Mouse (Mus musculus): ENCODE results near the gene Gm20489.

Gene Gm20489

DNA sequence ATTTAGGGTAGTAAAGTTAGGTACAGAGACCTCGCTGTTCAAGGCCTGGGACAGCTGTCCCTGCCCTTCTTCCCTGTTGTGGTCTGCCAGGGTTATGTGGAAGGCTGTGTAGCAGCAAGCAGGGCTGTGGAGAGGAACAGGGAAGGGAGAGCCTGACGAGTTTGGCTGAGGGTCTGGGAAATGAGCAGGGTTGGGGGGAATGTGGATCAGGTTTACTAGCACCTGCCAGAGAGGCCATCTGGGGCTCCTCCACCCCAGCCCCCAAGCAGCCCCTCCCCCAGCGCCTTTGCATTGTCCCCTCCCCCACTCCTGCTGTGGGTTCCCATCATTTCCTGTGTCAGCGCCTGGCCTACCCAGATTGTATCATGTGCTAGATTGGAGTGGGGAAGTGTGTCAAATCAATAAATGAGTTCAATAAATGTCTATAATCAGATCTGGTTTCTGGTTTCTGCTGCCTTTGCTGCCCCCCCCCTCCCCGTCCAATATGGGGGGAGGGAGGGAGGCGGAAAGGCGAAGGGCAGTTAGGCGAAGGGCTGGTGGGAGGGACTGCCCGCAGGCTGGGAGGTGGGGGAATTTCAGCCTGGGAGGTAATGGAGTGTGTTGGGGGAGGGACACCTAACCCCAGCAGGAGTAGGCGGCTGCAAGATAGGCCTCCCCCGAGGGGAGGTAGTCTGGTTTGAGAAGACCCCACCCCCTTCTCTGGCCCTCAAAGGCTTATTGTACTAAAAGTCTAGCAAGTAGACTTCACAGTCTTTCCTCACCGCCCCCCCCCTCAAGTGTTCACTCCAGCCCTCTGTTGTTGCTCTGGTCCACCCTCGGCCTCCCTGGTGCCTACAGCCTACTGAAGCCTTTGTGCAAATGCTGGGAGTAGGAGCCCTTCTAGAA, 8.1 kb downstream of the Gm20489 start:
- DNase-seq (ENCODE audit: low spot score in 2 of 2) = no peak

DNA sequence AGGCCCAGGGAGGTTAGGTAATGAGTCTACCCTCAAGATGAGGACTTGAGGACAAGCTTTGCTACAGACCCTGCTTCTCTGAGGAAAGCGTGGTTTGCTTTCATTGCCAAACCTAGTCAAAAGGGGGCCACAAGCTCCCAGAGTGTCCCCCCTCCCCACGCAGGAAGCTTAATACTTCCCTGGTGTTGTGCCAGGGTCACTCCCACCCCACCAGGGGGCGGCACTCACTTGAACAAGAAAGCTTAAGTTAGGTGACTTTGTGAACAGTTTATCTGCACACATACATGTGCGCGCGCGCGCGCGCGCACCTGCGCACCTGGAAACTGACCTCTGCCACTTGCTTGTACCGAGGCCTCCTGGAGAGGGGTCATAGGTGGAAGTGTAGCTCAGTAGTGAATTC, 12.2 kb downstream of the Gm20489 start:
- DNase-seq (ENCODE audit: low spot score in 2 of 2) = no peak

DNA sequence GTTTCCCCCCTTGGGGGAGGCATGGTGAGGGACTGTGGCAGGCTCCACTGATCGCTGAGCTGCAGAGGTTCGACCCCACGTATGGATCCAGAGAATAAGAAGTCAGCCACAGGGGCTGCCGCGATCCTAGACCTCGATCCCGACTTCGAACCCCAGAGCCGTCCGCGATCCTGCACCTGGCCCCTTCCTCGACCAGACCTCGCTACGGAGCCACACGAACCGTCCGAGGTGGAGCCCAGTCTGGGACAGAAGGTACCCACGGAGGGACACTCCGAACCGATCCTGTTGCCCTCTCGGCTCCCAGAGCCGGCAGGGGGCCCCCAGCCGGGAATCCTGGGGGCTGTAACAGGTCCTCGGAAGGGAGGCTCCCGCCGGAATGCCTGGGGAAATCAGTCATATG, 14.1 kb downstream of the Gm20489 start:
- DNase-seq (ENCODE audit: low spot score in 2 of 2) = no peak

DNA sequence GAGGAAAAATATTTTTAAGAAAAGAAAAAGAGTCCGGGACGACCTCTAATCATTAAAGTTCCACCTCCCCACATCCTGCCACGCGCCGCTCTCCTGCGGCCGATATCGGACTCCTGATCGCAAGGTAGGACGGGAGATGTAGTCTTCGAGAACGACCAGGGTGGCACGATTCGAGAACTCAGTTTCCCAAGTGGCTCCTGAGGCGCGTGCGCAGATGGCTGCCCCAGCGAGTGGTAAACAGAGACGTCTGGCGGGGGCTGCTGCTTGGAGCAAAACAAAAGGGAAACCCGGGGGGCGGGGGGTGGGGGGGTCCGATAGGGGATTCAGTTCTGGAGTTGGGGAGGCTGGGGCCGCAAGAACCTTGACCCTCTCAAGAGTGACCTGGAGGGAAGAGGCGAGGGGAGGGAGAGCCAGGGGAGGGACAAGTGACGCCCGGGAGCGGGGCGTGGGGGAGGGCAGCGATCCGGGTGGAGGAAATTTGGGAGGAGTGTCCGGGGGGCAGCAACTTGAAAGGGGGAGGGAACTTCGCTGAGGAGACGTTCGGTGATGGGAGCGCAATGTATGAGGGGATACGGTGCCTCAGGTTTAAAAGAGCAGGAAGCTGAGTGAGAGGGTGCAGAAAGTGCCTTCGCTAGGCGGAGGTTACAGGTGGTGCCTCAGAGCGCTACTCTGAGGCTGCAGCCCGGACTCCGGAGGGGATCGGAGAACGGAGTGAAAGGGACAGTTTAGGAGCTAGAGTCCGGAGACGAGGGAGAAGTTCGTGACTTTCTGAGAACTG, 14.7 kb downstream of the Gm20489 start, which contains the start of gene Foxo4:
TSS of gene Foxo4 (plus strand) at position 577 of the 778 bp plus-strand sequence.
- peak; percentile 52 to 82 for DNase-seq (ENCODE audit: low spot score in 2 of 2)

DNA sequence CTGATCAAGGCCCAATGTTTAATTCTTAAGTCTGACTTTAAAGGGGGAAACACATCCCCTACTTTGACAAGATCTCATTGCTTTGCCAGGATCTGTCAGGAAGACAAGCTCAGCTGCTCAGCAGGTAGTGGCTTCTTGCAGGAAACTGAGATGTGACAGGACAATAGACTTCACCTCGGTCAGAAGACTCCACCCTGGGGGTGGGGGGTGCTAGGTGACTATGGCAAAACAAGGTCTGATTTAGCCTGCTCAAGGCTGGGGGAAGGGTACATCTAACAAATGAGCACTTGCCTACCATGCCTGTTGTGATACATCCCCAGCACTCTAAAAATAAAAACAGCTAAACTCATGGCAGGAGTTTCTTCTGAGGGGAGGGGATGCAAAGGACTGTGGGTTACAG, 23.8 kb downstream of the Gm20489 start:
- DNase-seq (ENCODE audit: low spot score in 2 of 2) = no peak

DNA sequence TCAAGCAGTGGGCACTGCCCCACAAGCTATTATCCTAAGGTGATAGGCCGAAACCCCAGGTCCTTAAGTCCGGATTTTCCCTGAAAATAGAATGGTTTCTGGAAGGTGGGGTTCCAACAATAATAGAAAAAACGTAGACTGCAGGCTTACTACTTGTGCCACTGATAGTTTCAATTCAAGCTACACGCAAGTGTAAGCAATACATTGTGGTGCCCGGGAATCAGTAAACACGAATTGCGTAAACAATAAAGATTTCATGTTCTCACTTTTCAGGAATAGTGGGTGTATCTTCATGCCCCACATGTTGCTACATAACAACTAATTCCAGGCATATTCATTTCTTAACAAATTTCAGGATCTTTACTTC, 46.0 kb downstream of the Gm20489 start:
- no peak for DNase-seq (ENCODE audit: low spot score in 2 of 2)

DNA sequence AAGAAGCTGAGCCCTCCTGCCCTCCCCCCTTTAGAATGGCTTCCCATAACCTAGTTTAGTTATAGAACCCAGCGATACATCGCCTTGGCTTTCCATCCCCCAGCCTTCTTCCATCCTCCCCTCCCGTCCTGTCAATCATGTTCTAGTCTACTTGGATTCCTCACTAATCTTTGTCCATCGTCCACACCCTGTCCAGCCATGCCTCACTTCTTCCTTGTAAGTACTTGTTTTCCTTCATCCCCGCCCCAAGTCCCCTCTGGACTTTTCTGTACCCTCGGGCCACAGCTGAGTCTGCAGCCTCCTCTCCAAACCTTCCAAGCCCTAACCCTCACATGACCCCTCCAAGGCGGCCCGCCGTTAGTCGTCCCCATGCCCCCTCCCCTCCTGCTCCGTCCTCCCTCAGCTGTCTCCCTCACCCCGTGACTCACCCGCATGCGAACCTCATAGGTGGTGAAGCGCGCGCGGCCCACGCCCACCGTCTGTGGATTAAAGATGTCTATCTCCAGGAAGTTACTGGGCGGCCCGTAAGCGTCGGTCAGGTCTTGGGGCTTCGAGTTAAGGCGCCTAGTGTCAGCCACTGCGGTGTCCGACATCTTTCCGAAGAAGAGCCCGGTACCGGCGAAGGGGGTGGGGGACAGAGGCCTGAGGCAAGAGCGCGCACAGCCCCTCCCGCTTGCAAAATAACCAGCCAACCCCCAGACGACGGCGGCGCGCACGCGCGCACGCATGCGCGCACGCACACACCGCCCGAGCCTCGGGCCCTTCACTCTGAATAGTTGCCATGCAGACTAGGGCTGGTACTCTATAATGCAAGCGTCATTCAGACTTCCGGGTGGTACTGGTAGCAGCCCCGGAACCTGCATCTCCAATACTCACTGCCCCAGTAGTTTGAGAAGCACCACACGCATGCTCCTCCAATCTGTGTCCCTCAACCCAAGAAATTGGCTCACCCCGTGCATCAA, 46.7 kb downstream of the Gm20489 start, which contains the start of gene Snx12:
TSS of gene Snx12 (minus strand) at position 730 of the 962 bp plus-strand sequence.
- peak; percentile 87 to 94 for DNase-seq (ENCODE audit: low spot score in 2 of 2)
